Mouse (Mus musculus): ENCODE measurements around the gene Sumo1.

- TF ChIP-seq CTCF (IDR thresholded peaks at IDR 0.05; ENCODE audit: borderline replicate concordance, insufficient read depth, low read depth, low read length) (no peak), POLR2A (IDR thresholded peaks at IDR 0.05; ENCODE audit: borderline replicate concordance, insufficient read depth, low read length) (no peak)
Observed at GRCm38 (mm10) chr1:59567521-59567920, 103.1 kb downstream of the Sumo1 start.
